Mouse (Mus musculus): ENCODE measurements around the gene Bcl10.
A peak's percentile ranks its signal among the peaks of the same experiment; 100 is the strongest.
"Not testable (repeated sequence)": the region's sequence is repeated elsewhere in the genome, so short reads cannot be mapped to it uniquely, and the experiment has no call there.

The Bcl10 gene

GRCm38 (mm10) chr3:145951287-145952165, 28.9 kb downstream of the Bcl10 start:
- DNase-seq = no peak

GRCm38 (mm10) chr3:145952945-145953344, 30.3 kb downstream of the Bcl10 start:
- DNase-seq = no peak

GRCm38 (mm10) chr3:145953411-145953810, 30.8 kb downstream of the Bcl10 start:
- no peak for DNase-seq

- DNase-seq = no peak
Measured at GRCm38 (mm10) chr3:145959824-145960223, 37.2 kb downstream of the Bcl10 start.

GRCm38 (mm10) chr3:145962411-145962810, 39.8 kb downstream of the Bcl10 start:
- DNase-seq = peak; percentile 33 to 62

- DNase-seq = peak; percentile 55 to 66
Measured at GRCm38 (mm10) chr3:145963101-145964017, 40.8 kb downstream of the Bcl10 start.

GRCm38 (mm10) chr3:145964018-145964387, 41.4 kb downstream of the Bcl10 start:
- no peak for DNase-seq

- DNase-seq = peak; percentile 59 to 82
Measured at GRCm38 (mm10) chr3:145964473-145964872, 41.9 kb downstream of the Bcl10 start.

GRCm38 (mm10) chr3:145965583-145965982, 43.0 kb downstream of the Bcl10 start:
- DNase-seq = not testable (repeated sequence)

- no peak for DNase-seq
Measured at GRCm38 (mm10) chr3:145966806-145967205, 44.2 kb downstream of the Bcl10 start.

GRCm38 (mm10) chr3:145969031-145969501, 46.5 kb downstream of the Bcl10 start:
- peak; percentile 64 to 84 for DNase-seq

GRCm38 (mm10) chr3:145971501-145971900, 48.9 kb downstream of the Bcl10 start:
- no peak for DNase-seq

- no peak for DNase-seq
Measured at GRCm38 (mm10) chr3:145974986-145975385, 52.4 kb downstream of the Bcl10 start.
